Mouse (Mus musculus): Measurements from ENCODE around the gene Myoz2.

GRCm38 (mm10) chr3:123009417-123009816 lies 25.4 kb downstream of the Myoz2 start:
- TF ChIP-seq TAL1 (IDR thresholded peaks at IDR 0.05; ENCODE audit: low read length) (no peak), GATA1 (IDR thresholded peaks at IDR 0.05; ENCODE audit: low read length) (no peak)
